Mouse (Mus musculus) MEL-GATA-1-ER (cell line): Measurements from ENCODE around the gene Trmo.
A peak's percentile ranks its signal among the peaks of the same experiment; 100 is the strongest.

Experiments
- DNase-seq: peaks from one replicate; pipeline ENCODE4 v3.0.0-alpha.2; 2012; ENCODE audit warnings: low read depth; ENCODE audit errors: extremely low read depth

The Trmo gene

GRCm38 (mm10) chr4:46371030-46371429 is 18.2 kb downstream of the Trmo start:
- no peak for DNase-seq

- DNase-seq: no peak
These were observed 18.8 kb downstream of the Trmo start for GRCm38 (mm10) chr4:46370406-46370805.

GRCm38 (mm10) chr4:46369070-46369469 is 20.2 kb downstream of the Trmo start:
- no peak for DNase-seq

- no peak for DNase-seq
These were observed 21.7 kb downstream of the Trmo start for GRCm38 (mm10) chr4:46367487-46367959.

DNA sequence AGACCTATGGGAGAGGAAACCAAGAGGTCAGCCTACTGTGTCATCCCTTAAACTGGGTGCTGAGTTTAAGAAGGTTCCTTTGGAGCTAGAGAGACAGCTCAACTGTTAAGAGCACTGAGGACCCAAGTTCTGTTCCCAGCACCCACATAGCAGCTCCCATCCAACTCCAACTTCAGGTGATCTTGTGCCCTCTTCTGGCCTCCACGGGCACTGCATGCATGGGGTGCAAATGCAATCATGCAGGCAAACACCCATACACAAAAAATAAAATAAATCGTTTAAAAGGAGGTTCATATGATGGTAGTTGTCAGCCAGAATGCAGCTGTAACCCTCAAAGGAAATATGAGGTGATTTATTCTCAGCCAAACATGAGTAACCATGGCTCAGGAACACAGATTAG is 24.9 kb downstream of the Trmo start:
- DNase-seq: no peak

DNA sequence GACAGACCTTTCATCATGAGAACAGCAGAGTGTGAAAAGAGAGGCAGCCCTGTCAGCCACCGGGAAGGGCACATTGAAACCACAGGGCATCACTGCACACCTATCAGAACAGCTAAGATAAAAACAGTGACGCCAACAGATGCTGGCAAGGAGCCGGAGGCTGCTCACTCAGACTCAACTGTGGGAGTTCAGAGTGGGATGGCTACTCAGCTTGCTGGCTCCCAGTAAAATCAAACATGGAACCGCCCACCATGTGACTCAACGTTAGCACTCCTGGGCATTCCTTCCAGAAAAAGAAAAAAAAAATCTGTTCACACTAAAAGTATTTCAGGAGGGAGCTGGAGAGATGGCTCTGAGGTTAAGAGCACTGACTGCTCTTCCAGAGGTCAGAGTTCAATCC is 28.0 kb downstream of the Trmo start:
- DNase-seq: no peak

- DNase-seq: peak; percentile 71
These were observed 29.5 kb downstream of the Trmo start for GRCm38 (mm10) chr4:46359539-46360253.

DNA sequence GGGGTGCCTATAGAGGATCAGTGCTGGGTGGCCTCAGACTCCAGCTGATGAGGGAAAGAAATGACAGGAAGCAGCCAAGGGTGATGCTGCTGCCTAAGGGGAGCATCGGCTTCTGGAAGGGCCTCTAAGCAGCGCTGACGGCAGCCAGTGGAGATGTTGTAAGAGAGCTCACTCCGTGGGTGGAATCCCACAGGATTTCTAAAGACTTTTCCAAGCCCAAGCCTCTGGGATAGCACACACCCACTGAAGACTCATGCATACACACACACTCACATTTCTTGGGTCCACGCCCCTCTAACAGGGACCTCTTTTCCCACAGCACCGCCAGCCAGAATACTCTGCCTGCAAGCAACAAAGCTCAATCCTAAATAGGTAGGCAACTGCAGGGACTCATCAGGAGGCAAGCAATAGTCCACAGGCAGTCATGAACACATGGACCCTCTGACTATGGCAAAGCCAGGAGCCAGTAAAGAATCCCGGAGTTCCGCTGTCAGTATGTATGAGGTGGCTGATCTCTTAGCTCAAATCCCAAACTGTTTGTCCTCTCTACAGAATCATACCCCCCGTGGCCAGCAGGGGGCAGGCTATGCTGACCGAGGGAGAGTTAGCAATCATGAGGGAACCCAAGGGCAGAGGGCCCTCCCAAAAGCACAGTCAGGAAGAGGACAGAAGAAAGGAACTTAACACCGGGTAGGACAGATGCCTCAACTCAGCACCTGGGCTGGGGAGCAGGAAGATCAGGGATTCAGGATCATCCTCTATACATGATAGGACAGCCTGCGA is 32.7 kb downstream of the Trmo start:
- DNase-seq: peak; percentile 37

GRCm38 (mm10) chr4:46353045-46353444 is 36.2 kb downstream of the Trmo start:
- DNase-seq: no peak

- DNase-seq: no peak
These were observed 39.7 kb downstream of the Trmo start for GRCm38 (mm10) chr4:46349530-46349929.

DNA sequence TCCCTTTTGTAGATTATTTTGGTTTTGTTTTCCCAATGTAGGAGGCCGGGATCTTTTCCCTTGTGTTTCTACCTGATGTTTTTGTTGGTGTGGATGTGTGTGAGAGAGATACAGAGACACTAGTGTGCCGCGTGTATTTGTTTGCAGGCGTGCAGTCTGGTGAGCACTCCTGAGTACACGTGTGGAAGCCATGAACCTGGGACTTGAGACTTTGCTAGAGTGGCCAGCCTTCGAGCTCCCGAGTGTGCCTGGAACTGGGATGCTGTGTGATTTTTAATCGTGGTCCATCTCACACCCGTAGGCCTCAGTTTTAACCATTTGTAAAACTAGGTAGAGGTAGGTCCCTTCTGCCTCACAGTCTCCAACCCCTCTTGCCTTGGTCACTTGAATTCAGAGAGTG is 40.3 kb downstream of the Trmo start:
- no peak for DNase-seq

DNA sequence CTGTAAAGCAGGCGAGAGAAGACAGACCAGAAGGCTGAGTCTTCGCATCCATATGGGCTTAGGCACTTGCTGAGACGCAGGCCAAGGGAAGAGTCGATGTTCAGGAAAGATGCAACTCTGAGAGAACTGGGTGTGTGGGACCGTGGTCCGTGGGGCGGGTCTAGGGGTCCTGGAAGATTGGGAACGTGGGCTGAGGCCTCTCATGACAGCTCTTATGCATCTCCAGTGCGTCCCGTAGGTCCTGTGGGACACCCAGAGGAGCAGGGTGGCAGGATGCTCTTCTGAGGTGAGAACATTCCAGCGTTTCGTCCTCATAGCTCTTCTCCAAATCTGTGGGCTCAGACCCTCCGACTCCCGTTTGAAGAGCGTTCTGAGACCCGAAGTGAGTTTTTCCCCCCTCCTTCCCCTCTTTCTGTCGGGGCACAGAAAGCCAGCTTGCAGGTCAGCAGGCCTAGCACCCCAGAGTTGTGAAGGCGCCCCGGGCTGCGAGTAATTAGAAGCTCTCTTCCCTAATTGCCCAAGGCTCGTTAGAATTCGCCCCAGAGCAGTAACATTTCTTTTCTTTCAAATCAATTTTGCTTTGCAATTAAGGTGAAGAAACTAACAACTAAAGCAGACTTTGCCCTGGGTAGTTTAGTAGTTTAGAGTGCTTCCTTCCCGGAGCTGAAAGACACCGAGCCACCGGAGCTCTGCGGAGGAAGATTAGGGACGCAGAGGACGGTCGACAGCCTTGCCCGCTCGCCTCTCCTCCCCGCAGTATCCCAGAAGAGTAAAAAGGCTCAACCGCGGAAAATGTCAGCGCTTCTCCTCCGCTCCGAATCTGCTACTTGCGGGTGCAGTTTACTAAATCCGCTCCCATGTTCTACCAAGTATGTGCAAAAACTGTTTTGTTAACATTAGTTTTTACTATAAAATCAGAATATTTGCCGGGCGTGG is 41.4 kb downstream of the Trmo start:
- DNase-seq: no peak

DNA sequence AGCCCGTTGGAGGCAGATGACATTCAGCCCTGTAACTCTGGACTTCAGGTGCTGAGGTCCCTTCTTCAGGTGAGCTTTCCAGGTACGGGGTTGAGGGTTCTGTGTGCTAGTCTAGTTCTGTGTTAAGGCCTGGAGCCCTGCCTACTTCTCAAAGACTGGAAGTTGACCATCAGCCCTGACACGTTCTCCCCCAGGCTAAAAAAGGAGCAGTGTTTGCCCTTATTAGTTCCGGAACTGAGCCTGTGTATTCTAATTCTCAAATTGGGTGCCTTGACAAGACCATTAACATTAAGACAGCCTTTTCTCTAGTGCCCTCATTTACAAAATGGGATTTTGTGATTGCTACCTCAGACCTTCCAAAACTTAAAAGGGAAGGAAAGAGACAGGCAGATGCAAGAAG is 42.1 kb downstream of the Trmo start:
- no peak for DNase-seq

DNA sequence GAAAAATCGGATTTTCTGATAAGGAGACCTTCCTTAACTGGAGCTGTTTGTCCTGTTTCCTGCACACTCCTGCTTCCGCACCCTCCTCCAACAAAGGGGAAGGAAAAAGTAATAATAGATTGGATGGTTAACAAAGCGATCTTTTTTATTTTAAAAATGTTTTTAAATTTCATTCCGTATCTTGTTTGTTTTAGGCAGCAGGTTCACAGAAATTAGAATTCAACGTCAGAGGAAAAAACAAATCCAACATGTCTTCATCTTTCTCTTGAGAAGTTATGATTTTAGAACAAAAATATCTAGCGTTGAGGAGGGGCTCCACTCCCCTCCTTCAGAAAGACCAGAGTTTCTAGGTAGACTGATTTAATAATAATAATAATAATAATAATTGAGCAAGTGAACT is 43.0 kb downstream of the Trmo start:
- DNase-seq: no peak

DNA sequence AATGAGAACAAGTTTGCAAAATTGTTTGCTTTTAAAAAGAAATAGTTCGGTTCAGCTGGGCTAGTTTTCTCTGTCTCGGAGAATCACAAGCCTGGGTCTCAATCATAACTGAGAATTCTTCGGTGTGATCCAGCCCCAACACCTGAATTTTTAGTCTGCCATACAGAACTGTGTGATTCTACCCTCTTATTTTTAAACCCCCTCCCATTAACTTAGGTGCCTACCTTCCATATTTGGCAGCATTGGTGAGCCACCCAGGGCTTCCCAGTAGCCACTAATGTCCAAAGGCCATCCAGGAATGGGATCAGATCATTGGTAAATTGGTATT is 43.5 kb downstream of the Trmo start:
- DNase-seq: no peak

DNA sequence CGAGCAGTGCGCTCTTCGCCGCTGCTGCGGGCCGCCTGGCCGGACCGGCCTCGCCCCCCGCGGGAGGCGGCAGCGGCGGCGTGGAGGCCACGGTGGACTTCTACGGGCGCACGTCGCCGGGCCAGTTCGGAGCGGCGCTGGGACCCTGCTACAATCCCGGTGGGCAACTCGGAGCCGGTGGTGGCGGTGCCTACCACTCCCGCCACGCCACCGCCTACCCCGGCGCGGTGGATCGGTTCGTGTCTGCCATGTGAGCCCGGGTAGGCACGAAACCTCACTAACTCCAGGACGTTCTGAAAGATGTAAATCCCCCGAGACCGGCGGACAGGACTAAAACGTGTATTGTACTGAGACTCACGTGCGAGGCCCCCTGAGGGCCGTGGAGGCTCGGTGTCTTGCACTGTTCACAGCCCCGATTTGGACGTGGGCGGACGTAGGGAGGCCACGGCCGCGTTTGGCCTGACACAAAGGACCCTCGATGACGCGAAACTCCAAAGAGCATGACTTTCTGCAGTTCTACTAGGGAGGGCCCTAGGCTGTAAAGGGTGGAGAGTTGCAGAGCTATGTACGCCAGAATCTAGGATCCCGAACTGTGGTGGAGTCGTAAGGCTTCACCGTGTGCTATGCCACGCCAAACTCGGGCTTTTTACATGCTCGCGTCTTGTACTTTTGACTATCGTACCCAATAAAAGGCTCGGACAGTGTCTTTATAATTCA is 44.0 kb downstream of the Trmo start:
- DNase-seq: no peak

DNA sequence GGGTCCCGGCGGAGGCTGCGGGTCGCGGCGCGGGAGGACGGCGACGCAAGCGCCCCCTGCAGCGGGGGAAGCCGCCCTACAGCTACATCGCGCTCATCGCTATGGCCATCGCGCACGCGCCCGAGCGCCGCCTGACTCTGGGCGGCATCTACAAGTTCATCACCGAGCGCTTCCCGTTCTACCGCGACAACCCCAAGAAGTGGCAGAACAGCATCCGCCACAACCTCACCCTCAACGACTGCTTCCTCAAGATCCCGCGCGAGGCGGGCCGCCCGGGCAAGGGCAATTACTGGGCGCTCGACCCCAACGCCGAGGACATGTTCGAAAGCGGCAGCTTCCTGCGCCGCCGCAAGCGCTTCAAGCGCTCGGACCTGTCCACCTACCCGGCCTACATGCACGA is 44.9 kb downstream of the Trmo start:
- DNase-seq: no peak

GRCm38 (mm10) chr4:46343596-46344260 is 45.5 kb downstream of the Trmo start, which contains the start of gene Foxe1:
Gene Foxe1 (plus strand): TSS chr4:46343609.
- no peak for DNase-seq

- DNase-seq: no peak
These were observed 46.4 kb downstream of the Trmo start for GRCm38 (mm10) chr4:46342711-46343286.
